In the genomic region with DNA sequence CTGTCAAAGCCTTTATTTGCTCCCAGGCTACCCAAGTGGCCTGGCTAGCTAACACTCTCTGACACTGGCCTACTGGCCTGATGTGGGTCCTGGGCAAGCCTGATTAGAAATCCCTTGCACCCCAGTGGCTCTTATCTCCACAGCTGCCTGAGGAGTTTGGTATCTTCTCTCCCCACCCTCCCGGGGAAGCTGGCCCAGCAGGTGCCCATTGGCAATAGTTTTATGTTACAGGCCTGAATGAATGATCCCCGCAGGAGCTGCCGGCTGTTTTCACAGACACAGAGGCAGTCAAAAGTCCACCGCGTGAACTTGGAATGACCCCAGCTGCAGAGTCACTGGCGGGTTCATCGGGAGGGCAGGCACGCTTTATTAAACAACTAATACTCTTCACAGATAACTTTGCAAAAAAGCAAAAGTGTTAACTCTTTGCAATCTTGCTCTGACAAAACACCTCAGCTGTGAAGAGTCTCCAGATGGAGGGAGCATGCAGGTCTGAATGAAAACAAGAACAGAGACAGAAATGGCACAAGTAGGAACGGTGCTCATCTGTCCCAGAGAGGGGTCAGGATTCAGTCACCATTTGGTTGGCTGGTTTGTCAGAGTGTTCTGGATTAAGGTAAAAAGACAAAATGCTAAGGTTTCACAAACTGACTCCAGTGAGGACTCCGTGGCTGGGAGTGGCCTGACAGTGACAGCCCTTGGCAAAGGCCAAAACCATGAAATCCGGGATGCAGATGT, we compare ENCODE assay signal across 7 mouse cellular contexts.
DNase-seq lines count a peak whose midpoint lies in the region; ATAC-seq and TF ChIP-seq lines count a peak whose summit lies in the region.

No protein-coding gene starts in this region.

- 11% methylated on average over 11 of the region's 11 CpGs for WGBS in heart, embryonic 11.5 days (ENCODE audit: insufficient replicate concordance)
- 4% methylated on average over 11 of the region's 11 CpGs for WGBS in kidney, postnatal 0 days
- 6% methylated on average over 11 of the region's 11 CpGs for WGBS in neural tube, embryonic 15.5 days

- TF ChIP-seq CTCF in G1E (IDR thresholded peaks at IDR 0.05; ENCODE audit: low read depth, low read length), result no peak
- TF ChIP-seq CTCF in kidney, postnatal 0 days (IDR thresholded peaks at IDR 0.05; ENCODE audit: low read depth), result no peak

- H3K36me3 ChIP-seq in G1E (replicated peaks), result peaks cover 52% of the 10 kb centered on the region
- peaks cover 3% of the 10 kb centered on the region; the same call in 1 of the 2 replicates for H3K36me3 ChIP-seq in heart, embryonic 11.5 days (ENCODE audit: control insufficient read depth, insufficient read depth, low read length)
- H3K36me3 ChIP-seq in kidney, postnatal 0 days (ENCODE audit: insufficient read depth, low read length), result 0 out of 2 replicates have a peak, but pooled peaks cover 6% of the 10 kb centered on the region
- peaks cover 12% of the 10 kb centered on the region for H3K36me3 ChIP-seq in neural tube, embryonic 15.5 days

- intact Hi-C loops in left cerebral cortex, postnatal 4 days (cut with DNase I), result no loop called here

- peak overlapping the region; percentile 52 for H3K27ac ChIP-seq in heart, embryonic 11.5 days (ENCODE audit: low read depth, low read length)
- H3K27ac ChIP-seq in kidney, postnatal 0 days, result peak overlapping the region; percentile 67
- H3K27ac ChIP-seq in neural tube, embryonic 15.5 days (replicated peaks), result peak overlapping the region; percentile 43; the same call in 1 of the 2 replicates

- H3K9ac ChIP-seq in heart, embryonic 11.5 days (ENCODE audit: low read depth, low read length), result no peak overlapping the region
- peak overlapping the region; percentile 9; the same call in 1 of the 2 replicates for H3K9ac ChIP-seq in kidney, postnatal 0 days (ENCODE audit: low read depth, low read length)
- no peak overlapping the region for H3K9ac ChIP-seq in neural tube, embryonic 15.5 days (replicated peaks)

- no peaks in the 10 kb centered on the region for H3K27me3 ChIP-seq in G1E (ENCODE audit: insufficient read depth, low read length)
- H3K27me3 ChIP-seq in heart, embryonic 11.5 days (ENCODE audit: control insufficient read depth, insufficient read depth, low read length), result no peaks in the 10 kb centered on the region
- H3K27me3 ChIP-seq in kidney, postnatal 0 days (ENCODE audit: insufficient read depth, low read length), result no peaks in the 10 kb centered on the region
- no peaks in the 10 kb centered on the region for H3K27me3 ChIP-seq in neural tube, embryonic 15.5 days (replicated peaks)

- peak overlapping the region; percentile 63; the same call in 1 of the 2 replicates for H3K4me3 ChIP-seq in G1E (ENCODE audit: low read depth, low read length)
- H3K4me3 ChIP-seq in heart, embryonic 11.5 days (ENCODE audit: low read depth, low read length), result no peak overlapping the region
- no peak overlapping the region for H3K4me3 ChIP-seq in kidney, postnatal 0 days (replicated peaks; ENCODE audit: low read depth, low read length)
- H3K4me3 ChIP-seq in neural tube, embryonic 15.5 days (replicated peaks), result no peak overlapping the region

- DNase-seq in G1E (ENCODE audit: low spot score), result peak; percentile 59
- peak; percentile 63 for DNase-seq in ZHBTc4 (ENCODE audit: low read depth, low spot score)
- peak; percentile 85 for DNase-seq in kidney, postnatal 0 days (ENCODE audit: low spot score)
- no peak for DNase-seq in right cerebral cortex, postnatal 36 days (ENCODE audit: low spot score in 2 of 2)
- DNase-seq in left cerebral cortex, postnatal 4 days, result no peak

- peak; percentile 77 for ATAC-seq in G1E (ENCODE audit: extremely low read depth, insufficient number of reproducible peaks, low FRiP score, poor library complexity, severe bottlenecking)
- ATAC-seq in heart, embryonic 11.5 days (replicated peaks; ENCODE audit: insufficient number of reproducible peaks, low FRiP score, low TSS enrichment), result peak; percentile 65
- ATAC-seq in kidney, postnatal 0 days (replicated peaks; ENCODE audit: low FRiP score, low read depth), result peak; percentile 80
- peak; percentile 46; the same call in 1 of the 2 replicates for ATAC-seq in neural tube, embryonic 15.5 days (ENCODE audit: low FRiP score)

- no peaks in the 10 kb centered on the region for H3K9me3 ChIP-seq in G1E (replicated peaks)
- no peaks in the 10 kb centered on the region for H3K9me3 ChIP-seq in heart, embryonic 11.5 days (replicated peaks; ENCODE audit: control insufficient read depth, low read length)
- H3K9me3 ChIP-seq in kidney, postnatal 0 days (replicated peaks; ENCODE audit: low read length), result no peaks in the 10 kb centered on the region
- no peaks in the 10 kb centered on the region for H3K9me3 ChIP-seq in neural tube, embryonic 15.5 days (replicated peaks)

- H3K4me2 ChIP-seq in heart, embryonic 11.5 days, result peak overlapping the region; percentile 38
- no peak overlapping the region for H3K4me2 ChIP-seq in kidney, postnatal 0 days (ENCODE audit: low read length)
- no peak overlapping the region for H3K4me2 ChIP-seq in neural tube, embryonic 15.5 days

- peaks cover 73% of the 10 kb centered on the region for H3K4me1 ChIP-seq in G1E (ENCODE audit: insufficient read depth, low read depth, low read length)
- peaks cover 35% of the 10 kb centered on the region for H3K4me1 ChIP-seq in heart, embryonic 11.5 days (ENCODE audit: control insufficient read depth, insufficient read depth, low read length)
- H3K4me1 ChIP-seq in kidney, postnatal 0 days (replicated peaks; ENCODE audit: insufficient read depth, low read length), result peaks cover 35% of the 10 kb centered on the region
- H3K4me1 ChIP-seq in neural tube, embryonic 15.5 days, result peaks cover 25% of the 10 kb centered on the region

Comparison
In these comparisons a context has a peak if more than half of its experiments do, and no peak if none do; other contexts are left out.
1. DNase-seq: peak in G1E (single experiment), ZHBTc4 (single experiment) and kidney, postnatal 0 days (single experiment); none in right cerebral cortex, postnatal 36 days (0 of 2) and left cerebral cortex, postnatal 4 days (single experiment).
2. Peak in every context shown above with its lines, with median percentiles within 50 percentile points of each other: ATAC-seq and H3K27ac ChIP-seq.